Mouse (Mus musculus): ENCODE data around the gene Tmem9. TPM values are rescaled to one million over a fixed set of nuclear protein-coding genes. Genes with fewer than 3 reads are reported as not detected.

Gene Tmem9
- polyA plus RNA-seq, 1 experiment: 113 TPM

DNA sequence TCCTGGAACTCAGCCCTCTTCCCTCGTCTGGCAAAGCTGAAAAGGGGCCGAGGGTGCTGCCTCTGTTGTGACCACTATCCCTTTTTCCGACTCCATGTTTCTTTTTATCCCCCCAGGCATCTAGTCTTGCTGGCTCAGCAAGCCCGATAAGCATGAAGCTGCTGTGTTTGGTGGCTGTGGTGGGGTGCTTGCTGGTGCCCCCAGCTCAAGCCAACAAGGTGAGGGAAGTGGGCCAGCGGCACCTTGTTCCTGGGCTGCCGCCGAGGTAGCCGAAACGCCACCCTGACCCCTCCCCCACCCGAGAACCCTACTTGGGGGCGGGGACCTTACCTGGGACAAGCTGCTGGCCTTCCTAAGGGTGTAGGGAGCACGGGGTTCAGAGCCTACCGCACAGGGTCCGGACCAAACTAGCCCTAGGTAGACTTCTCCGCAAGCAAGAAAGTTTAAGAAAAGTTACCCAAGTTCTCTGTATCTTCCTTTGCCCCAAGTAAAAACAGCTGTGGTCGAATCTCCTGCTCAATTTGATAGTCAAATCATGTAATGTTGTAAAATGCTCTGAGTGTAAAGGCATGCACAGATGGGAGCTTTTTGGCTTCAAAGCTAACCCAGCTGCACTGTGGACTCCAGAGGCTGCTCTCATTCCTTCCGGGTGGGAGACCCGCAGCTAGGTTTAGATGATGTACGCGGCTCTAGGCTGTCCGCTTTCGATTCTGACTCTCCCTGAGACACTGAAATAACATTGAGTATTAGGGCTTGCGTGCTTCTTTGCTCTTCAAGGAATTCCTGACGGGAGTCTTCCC lies 10.6 kb downstream of the Tmem9 start:
- DNase-seq (ENCODE audit: extremely low spot score in 1 of 2, low spot score in 1 of 2): no peak

DNA sequence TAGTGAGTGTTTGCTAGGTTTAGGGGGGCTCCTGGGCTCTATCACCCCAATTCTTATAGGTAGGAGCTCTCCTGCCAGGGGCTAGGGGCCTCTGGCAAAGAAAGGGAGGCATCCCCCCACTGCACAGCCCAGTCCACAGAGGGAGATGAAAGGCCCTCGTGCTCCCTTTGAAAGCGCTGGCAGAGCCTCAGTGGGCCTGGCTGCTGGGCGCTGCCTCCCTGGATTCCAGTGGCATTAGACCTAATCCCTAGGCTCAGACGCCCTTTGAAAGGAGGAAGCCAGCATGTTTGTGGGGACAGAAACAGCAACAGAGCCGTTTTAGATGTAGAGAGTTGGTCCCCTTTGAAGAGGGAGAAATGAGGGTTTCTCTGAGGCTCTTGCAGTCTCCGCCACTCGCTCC lies 22.3 kb downstream of the Tmem9 start:
- no peak for DNase-seq (ENCODE audit: extremely low spot score in 1 of 2, low spot score in 1 of 2)

DNA sequence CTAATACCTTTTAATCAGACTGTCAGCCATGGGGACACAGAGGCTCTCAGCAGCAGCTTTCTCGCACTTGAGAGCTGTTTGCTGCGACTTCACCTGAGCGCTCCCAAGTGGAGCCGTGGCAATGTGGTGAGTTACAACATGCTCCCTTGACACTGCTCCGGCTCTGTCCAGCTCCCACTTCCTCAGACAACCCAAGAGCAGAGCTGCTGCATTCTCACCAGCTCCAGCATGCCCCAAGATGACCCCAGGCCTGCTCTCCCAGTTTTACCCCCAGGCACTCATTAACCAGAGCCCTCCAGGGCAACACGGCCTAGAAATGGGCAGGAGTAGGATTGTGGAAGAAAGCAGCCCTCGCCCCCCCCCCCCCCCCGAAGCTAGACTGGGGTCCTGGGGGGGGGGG lies 23.7 kb downstream of the Tmem9 start:
- no peak for DNase-seq (ENCODE audit: extremely low spot score in 1 of 2, low spot score in 1 of 2)

DNA sequence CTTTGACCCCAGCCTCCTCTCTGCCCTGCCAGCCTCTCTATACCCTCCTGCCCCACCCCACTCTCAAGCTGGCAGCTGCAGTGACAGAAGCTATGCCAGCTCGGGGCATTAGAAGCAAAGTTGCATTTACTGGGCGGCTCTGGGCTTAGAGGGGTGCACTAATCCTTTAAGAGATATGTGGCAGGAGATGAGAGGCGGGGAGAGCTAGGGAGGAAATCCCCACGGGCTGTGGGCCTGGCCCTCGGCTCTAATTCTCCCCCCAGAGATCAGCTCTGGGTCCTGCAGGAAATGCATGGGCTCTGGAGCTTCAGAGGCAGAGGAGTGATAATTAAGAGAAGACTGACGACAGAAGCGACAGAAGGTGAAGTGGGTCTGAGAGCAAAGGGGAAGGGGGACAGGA lies 25.0 kb downstream of the Tmem9 start:
- DNase-seq (ENCODE audit: extremely low spot score in 1 of 2, low spot score in 1 of 2): no peak

DNA sequence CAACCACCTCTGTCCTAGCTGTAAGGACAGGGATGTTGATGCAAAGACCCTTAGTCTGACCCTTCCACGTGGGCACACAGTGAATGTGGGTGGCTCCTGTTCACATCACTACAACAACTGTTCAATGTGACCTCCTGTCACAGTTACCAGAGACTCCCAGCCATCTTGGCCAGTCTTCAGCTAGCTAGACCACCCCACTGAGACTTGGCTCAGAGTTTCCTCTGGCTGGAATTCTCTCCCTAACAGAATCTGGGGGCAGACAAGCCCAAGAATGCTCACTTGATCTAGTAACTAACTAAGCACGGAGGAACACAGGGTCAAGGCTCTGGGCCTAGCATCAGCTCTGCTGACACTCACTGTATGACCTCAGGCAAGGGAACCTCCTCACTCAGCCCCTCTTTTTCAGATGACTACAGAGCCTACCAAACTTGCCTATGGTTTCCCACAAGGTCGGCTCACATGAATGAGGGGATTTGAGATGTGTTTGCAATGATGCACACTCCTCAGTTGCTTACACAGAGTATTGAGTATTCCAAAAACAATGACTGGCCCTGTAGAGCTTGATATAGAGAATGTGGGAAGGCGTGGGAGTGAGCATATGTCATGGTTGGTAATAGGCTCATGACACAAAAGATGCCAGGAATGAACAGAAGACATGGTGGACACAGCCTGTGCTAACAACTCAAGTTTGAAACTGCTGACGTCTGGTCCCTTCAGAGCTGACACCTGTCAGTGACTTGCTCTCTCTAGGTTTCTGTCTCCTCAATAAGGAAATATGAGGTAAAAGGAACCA lies 31.0 kb downstream of the Tmem9 start:
- peak in 1 of 2 experiments; percentile 72 for DNase-seq (ENCODE audit: extremely low spot score in 1 of 2, low spot score in 1 of 2)

DNA sequence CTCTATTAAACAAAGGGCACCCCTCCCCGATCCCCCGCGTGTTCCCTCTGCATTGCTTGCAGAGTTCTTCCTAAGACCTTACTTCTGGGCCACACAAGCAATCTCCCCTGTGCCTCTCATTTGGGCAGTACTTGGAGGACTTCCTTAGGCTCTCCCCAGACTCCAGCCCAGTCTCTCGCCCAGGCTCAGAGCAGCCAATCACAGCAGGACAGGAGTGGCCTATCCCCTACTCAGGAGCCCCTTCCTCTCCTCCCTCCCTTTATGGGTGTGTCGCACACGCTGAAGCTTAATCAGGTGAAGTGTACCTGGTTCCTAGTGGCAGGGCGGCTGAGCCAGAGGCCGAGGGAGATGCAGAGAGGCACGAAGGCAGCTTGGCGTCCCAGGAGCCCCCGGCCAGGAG lies 32.5 kb downstream of the Tmem9 start:
- DNase-seq (ENCODE audit: extremely low spot score in 1 of 2, low spot score in 1 of 2): no peak

DNA sequence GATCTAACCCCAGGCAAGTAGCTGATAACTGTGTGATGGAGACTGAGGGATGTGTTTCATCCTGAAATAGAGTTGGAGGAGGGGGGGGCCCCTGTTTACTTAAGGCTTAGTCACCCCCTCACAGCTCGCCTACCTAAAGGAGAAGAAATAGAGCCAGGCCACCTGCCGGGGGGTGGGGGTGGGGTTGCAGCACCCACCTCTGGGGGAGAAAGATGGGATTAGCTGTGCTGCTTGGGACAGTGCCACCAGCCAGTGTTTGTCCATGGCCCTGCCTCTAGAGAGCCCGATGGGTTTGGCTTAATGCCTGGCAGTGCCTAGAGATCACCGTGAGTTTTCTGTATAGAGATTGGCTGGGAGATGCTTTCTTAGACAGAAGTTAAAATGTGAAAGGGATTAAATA lies 32.9 kb downstream of the Tmem9 start:
- no peak for DNase-seq (ENCODE audit: extremely low spot score in 1 of 2, low spot score in 1 of 2)

DNA sequence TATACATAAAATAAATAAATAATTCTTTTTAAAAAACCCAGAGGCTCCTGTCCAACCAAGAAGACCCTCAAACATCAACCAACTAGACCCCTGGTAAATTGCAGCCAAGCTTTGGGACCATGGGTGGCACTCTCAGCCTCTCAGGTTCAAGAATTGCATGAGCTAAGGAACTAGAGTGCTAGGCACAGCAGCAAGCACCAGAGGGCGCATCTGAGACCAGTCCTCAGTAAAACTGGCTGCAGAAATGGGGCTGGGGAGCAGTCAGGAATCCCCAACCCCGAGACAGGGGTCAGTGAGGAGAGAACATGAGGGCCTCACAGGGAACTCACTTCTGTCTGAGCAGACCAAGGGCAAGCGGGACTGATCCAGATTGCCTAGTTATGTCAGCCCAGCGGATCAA lies 37.8 kb downstream of the Tmem9 start:
- DNase-seq (ENCODE audit: extremely low spot score in 1 of 2, low spot score in 1 of 2): peak in 1 of 2 experiments; percentile 79

DNA sequence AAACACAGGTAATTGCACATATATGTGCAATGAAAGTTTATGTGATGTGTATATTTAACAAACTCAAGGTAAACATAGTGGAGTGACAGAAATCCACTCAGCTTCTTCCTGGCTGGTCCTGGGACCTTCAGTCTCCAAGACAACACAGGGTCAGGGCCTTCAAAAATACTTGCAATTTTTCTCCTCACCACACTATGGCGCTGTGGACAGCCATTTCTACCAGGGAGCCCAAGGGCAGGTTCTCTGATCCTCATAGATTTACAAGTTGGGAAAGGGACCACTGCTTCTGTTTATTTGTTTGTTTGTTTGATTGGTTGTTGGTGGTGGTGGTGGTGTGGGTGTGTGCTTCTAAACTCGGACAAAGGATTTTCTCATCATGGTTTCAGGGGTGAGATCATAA lies 39.5 kb downstream of the Tmem9 start:
- DNase-seq (ENCODE audit: extremely low spot score in 1 of 2, low spot score in 1 of 2): peak in 1 of 2 experiments; percentile 58

DNA sequence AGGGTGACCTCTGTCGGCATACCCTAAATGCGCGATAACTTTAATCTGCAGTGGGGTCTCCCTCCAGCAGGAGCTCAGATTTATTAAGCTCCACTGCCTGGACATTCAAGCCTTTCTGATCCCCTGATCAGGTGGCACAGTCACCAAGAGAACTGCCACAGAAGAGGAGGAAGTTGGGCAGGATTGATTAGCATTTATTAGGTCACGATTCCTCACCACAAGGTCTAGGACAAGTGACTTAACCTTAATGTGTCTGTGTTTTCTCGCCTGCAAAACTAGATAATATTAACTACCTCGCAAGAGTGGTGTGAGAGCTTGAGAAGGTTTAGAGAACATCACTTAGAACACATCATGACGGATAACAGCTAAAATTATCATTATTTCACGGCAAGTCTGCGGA lies 39.9 kb downstream of the Tmem9 start:
- no peak for DNase-seq (ENCODE audit: extremely low spot score in 1 of 2, low spot score in 1 of 2)

DNA sequence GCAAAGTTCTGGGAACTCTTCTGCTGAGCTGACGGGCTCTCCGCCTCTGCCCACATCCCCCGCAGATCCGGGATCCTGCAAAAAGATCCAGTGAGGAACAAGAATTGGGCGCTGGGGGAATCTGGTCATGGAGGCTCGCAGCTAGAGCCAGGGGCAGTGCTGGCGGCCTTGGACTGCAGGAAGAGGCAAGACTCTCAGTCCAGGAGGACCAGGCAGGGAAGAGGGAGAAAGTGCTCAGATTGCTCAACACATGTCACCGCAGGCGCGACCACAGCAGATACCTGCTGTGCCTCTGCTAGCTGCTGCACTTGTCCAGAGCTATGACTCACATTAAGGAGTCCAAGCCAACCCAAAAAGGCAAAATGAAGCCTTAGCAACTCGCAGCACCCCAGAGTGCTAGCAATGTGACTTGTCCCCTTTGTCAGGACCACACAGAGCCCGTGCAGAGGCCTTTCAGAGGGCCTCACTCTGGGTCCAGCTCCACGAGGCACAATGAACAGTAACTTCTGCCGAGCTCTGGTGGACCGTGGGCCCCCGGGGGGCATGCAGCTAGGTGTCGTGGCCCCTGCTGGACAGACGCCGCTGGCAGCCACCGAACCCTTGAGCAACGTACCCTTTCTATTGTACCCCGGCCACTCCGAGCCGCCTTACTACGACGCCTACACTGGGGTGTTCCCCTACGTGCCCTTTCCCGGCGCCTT lies 42.5 kb downstream of the Tmem9 start, which contains the start of gene Ascl5:
Gene Ascl5 (plus strand): TSS at position 493 of the 701 bp plus-strand sequence.
- peak in 1 of 2 experiments; percentile 48 for DNase-seq (ENCODE audit: extremely low spot score in 1 of 2, low spot score in 1 of 2)

DNA sequence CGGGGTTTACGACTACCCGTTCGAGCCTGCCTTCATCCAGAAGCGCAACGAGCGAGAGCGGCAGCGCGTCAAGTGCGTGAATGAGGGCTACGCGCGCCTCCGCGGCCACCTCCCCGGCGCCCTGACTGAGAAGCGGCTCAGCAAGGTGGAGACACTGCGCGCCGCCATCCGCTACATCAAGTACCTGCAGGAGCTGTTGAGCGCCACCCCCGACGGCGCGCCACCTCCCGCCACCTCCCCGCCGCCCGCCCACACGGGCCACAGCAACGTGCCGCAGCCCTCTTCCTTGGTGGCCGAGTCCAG lies 43.0 kb downstream of the Tmem9 start:
- DNase-seq (ENCODE audit: extremely low spot score in 1 of 2, low spot score in 1 of 2): peak in 1 of 2 experiments; percentile 63

DNA sequence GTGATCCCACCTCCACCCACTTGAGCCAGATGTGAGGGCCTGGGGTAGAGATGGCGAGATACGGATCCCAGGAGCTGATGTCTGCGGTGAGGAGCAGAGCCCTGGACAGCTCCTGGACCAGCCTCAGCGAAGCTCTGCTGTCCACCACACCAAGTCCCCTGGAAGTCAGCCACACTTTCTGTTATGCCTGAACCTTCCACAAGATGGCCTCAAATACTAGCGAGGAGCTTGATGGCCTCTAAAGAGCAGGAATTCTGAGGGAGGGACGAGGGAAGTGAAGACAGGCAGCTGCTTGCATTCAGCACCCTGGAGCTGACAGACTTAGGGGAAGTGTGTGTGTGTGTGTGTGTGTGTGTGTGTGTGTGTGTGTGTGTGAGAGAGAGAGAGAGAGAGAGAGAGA lies 43.5 kb downstream of the Tmem9 start:
- DNase-seq (ENCODE audit: extremely low spot score in 1 of 2, low spot score in 1 of 2): peak; percentile 67 to 90

DNA sequence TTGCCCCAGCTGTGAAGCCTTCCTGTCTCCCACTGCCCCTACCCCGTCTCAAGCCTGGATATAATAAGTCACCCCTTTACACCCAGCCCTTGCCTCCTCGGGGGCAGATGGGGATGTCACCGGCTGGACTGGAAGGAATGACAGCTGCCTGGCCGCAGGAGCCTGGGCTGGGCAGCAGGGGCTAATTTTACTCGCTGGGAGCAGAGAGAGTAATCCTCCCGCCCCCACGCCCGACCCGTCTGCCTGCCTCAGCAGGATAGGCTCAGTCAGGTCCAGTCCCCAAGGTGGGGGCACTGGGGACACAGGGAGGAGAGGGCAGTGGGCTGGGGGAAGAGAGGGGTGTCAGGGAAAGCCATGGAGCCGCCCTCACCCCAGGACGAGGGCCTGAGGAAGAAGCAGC lies 44.6 kb downstream of the Tmem9 start, which contains the start of gene Cacna1s:
Gene Cacna1s (plus strand): TSS at position 204 of the 400 bp plus-strand sequence.
- DNase-seq (ENCODE audit: extremely low spot score in 1 of 2, low spot score in 1 of 2): no peak

DNA sequence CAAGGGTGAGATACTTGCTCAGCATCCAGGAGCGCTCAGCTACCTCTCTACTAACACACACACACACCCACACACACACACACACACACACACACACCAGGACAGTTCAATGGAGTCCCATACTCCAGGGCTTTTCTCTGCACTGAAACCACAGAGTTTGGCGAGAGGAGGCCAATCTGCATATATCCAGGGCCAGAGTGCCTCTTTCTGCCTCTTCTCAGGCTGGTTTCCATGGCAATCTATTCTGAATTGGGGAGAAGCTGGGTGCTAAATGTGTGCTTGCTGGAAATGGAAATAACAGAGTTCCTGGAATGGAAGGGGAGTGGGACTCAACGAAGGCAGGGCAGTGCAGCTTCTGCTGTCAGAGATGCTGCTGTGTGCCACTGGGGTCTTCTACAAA lies 47.8 kb downstream of the Tmem9 start:
- peak; percentile 78 for DNase-seq (ENCODE audit: extremely low spot score in 1 of 2, low spot score in 1 of 2)

DNA sequence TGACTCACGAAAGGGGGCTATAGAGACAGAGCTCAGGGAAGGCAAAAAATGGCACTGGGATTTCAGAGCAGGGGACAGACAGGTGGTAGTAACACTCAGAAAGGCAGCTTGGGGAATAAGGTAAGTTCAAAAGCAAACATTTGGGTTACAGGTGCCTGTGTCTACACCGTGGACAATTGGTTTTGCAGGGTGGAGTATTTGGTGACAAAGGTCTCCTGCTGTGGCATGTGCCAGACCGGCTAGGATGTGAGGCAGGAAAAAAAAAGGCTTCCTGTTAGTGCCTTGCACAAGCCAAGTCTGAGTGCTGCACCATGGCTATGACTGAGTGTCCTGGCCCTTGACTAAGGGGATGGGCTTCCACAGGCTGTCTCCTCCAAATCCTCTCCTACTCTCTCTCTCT lies 50.6 kb downstream of the Tmem9 start:
- no peak for DNase-seq (ENCODE audit: extremely low spot score in 1 of 2, low spot score in 1 of 2)

DNA sequence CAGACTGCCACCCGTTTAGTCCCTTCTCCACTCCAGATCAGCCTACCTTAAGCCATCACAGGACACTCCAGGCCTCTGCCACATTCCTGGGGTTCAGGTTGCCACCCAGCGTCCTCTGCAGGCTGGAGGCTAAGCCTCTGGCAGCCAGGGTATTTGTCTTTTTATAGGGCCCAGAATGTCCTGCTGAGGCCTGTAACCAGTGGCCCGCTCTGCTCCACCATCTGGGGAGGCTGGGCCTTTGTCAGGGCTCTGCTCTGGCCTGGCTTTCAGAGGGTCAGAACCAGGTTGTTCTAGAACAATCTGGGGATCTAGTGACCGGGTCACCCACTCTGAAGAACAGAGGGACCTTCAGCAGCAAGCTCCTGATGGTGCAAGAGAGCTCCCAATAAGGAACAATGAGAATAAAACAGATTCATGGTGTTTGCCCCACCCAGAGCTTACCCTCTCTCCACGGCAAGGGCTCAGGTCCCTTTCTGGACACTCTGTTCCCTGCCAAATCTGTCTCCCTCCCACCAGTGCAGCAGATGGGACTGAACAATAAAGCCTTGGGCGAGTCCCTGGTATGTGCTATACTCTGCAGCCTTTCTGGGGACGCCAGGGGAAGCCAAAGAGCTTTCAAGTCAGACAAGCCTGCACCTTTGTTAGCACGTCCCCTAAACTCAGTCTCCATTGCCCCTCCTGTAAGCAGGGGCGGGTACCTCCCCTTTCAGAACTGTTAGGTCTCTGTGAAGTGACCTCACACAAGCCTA lies 53.3 kb downstream of the Tmem9 start:
- peak in 1 of 2 experiments; percentile 93 for DNase-seq (ENCODE audit: extremely low spot score in 1 of 2, low spot score in 1 of 2)

DNA sequence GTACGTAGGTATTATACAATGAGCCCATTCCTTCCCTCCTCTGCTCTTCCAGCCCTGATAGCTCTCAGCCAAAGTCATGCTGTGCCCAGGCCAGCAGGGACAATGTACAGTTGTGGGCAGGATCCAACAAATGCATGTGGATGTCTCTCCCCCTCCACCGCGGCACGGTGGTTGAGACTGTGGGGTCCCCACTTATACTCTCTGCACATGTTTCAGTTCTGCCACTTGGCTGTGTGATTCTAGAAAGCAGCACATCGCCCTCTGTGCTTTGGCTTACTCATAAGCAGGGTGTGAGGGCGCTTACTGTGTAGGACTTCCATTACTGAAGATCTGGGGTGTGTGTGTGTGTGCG lies 53.8 kb downstream of the Tmem9 start:
- no peak for DNase-seq (ENCODE audit: extremely low spot score in 1 of 2, low spot score in 1 of 2)

DNA sequence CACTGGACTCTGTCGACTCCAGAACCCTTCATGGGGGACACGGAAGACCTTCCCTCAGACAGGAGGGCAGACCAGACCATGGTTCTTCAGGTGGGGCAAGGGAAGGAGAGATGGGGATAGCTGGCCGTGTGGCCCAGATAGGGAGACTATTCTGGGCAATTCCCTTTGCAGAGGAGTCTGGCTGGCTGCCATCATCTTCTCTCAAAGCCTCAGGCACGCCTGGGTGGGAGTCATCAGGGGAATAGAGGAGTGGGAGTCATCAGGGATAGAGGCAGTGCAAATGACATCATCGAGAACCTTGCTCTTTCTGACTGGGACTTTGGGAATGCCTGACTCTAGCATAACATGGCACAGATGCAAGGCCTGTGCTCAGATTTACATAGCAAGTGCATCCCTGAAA lies 56.0 kb downstream of the Tmem9 start:
- DNase-seq (ENCODE audit: extremely low spot score in 1 of 2, low spot score in 1 of 2): peak in 1 of 2 experiments; percentile 65

DNA sequence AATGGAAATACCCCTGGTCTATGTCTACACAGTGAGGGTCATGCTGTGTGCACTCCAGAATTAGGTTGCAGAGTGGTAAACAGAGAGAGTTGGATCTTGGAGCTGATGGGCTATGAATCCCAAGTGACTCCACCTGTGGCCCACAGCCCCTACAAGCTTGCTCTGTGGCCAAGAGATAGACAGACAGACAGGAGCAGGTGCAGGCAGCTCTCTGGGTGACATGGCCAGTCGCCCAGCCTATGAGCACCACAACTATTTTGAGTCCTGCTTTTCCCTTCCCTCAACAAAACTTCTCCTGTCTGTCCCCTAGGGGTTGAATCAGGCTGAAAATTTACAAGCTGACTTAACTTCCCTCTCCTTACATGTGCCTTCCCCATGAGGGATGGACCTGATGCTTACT lies 58.7 kb downstream of the Tmem9 start:
- DNase-seq (ENCODE audit: extremely low spot score in 1 of 2, low spot score in 1 of 2): no peak

DNA sequence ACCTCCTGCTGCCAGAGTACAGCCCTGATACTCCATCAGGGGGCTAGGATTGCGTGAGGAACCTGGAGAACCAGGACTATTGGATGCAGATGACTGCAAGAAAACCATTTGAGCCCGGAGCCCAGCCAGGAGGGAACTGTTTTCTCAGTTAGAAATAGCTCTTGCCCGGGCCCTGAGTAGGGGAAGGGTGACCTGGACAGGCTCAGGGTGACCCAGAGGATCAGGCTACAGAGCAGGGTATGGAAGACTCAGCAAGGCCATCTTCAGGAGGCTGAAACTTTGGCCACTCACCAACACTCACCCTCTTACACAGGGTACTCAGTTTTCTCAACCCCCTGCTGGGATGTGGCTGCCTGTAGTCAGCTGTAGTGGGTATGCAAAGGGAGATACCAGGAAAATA lies 59.6 kb downstream of the Tmem9 start:
- no peak for DNase-seq (ENCODE audit: extremely low spot score in 1 of 2, low spot score in 1 of 2)

Data from frontal cortex, adult 2 months (tissue).